Mouse (Mus musculus): ENCODE results near the gene Frmd5. TPM values are rescaled to one million over a fixed set of nuclear protein-coding genes. Genes with fewer than 3 reads are reported as not detected.

The Frmd5 gene
- polyA plus RNA-seq, 1 experiment from 2014 or later, result 0.47 TPM

- no peak for DNase-seq (ENCODE audit: low spot score)
Measured at GRCm38 (mm10) chr2:121688107-121688506, 118.8 kb downstream of the Frmd5 start.

- DNase-seq (ENCODE audit: low spot score), result no peak
Measured at GRCm38 (mm10) chr2:121683606-121684005, 123.3 kb downstream of the Frmd5 start.

- DNase-seq (ENCODE audit: low spot score), result no peak
Measured at GRCm38 (mm10) chr2:121682361-121682760, 124.5 kb downstream of the Frmd5 start.

GRCm38 (mm10) chr2:121679711-121680110 lies 127.2 kb downstream of the Frmd5 start:
- no peak for DNase-seq (ENCODE audit: low spot score)

- no peak for DNase-seq (ENCODE audit: low spot score)
Measured at GRCm38 (mm10) chr2:121677649-121677986, 129.3 kb downstream of the Frmd5 start.

GRCm38 (mm10) chr2:121676951-121677648 lies 129.8 kb downstream of the Frmd5 start:
- no peak for DNase-seq (ENCODE audit: low spot score)

GRCm38 (mm10) chr2:121675895-121676294 lies 131.0 kb downstream of the Frmd5 start:
- DNase-seq (ENCODE audit: low spot score), result no peak

- no peak for DNase-seq (ENCODE audit: low spot score)
Measured at GRCm38 (mm10) chr2:121675136-121675535, 131.8 kb downstream of the Frmd5 start.

GRCm38 (mm10) chr2:121674211-121674610 lies 132.7 kb downstream of the Frmd5 start:
- no peak for DNase-seq (ENCODE audit: low spot score)

GRCm38 (mm10) chr2:121669846-121670245 lies 137.0 kb downstream of the Frmd5 start:
- DNase-seq (ENCODE audit: low spot score), result peak; percentile 83

- no peak for DNase-seq (ENCODE audit: low spot score)
Measured at GRCm38 (mm10) chr2:121668256-121668655, 138.6 kb downstream of the Frmd5 start.

GRCm38 (mm10) chr2:121661160-121661502 lies 145.8 kb downstream of the Frmd5 start:
- DNase-seq (ENCODE audit: low spot score), result no peak

GRCm38 (mm10) chr2:121660461-121661159 lies 146.3 kb downstream of the Frmd5 start:
- no peak for DNase-seq (ENCODE audit: low spot score)

- DNase-seq (ENCODE audit: low spot score), result no peak
Measured at GRCm38 (mm10) chr2:121659350-121659749, 147.5 kb downstream of the Frmd5 start.

GRCm38 (mm10) chr2:121658123-121658767 lies 148.6 kb downstream of the Frmd5 start:
- DNase-seq (ENCODE audit: low spot score), result no peak

GRCm38 (mm10) chr2:121655966-121656365 lies 150.9 kb downstream of the Frmd5 start:
- DNase-seq (ENCODE audit: low spot score), result no peak

GRCm38 (mm10) chr2:121655106-121655505 lies 151.8 kb downstream of the Frmd5 start:
- DNase-seq (ENCODE audit: low spot score), result no peak

GRCm38 (mm10) chr2:121646528-121646927 lies 160.4 kb downstream of the Frmd5 start:
- DNase-seq (ENCODE audit: low spot score), result no peak

GRCm38 (mm10) chr2:121642934-121643333 lies 164.0 kb downstream of the Frmd5 start:
- no peak for DNase-seq (ENCODE audit: low spot score)

GRCm38 (mm10) chr2:121632091-121632490 lies 174.8 kb downstream of the Frmd5 start:
- no peak for DNase-seq (ENCODE audit: low spot score)

- DNase-seq (ENCODE audit: low spot score), result no peak
Measured at GRCm38 (mm10) chr2:121630286-121630685, 176.6 kb downstream of the Frmd5 start.

- no peak for DNase-seq (ENCODE audit: low spot score)
Measured at GRCm38 (mm10) chr2:121628290-121628689, 178.6 kb downstream of the Frmd5 start.

- DNase-seq (ENCODE audit: low spot score), result no peak
Measured at GRCm38 (mm10) chr2:121625901-121626300, 181.0 kb downstream of the Frmd5 start.
